Mouse (Mus musculus) layer of hippocampus, adult 11-12 months (tissue): ENCODE data around the gene Ripk3.

Experiments used
- DNase-seq: peaks from one replicate; pipeline ENCODE4 v3.0.0; 2022; ENCODE audit warnings: low spot score

The Ripk3 gene

DNA sequence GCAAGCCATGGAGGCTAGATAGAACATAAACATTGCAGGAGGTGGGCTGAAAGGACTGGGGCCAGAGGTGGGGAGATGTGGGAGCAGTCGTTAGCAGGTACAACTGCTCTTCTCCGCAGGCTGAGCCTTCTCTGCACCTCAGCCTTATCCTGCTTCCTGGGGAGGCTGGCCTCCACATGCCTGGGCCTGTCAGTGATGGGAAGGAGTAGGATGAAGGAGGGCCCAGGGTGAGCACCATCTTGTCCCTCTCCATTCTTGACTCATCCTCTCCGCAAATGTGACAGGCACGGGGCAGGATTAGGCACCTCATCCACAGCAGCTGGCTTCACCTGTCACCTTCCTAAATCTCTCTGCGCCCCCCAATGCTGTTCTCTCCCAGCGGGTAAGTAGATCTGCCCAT lies 27.5 kb downstream of the Ripk3 start, which contains the start of gene Ltb4r2:
Gene Ltb4r2 (plus strand): TSS at position 266 of the 400 bp plus-strand sequence.
- no peak for DNase-seq

DNA sequence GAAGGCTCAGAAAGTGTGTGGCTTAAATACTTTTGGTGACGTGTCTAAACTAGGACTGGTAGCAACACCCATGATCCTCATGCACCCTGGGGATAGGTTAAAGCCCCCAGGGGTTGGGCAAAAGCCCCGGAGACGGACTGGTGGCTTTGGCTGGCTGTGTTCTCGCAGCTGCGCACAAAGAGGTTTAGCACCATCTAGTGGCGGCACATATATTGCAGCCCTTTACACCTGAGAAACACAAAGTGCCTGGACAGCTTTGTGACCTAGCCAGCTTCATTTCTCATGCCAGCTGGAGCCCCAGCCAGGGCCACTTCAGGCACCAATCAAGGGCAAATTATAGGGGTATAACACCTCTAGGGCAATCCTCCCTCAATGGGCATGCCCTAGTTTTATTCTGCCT lies 28.5 kb downstream of the Ripk3 start:
- DNase-seq: peak; percentile 89

DNA sequence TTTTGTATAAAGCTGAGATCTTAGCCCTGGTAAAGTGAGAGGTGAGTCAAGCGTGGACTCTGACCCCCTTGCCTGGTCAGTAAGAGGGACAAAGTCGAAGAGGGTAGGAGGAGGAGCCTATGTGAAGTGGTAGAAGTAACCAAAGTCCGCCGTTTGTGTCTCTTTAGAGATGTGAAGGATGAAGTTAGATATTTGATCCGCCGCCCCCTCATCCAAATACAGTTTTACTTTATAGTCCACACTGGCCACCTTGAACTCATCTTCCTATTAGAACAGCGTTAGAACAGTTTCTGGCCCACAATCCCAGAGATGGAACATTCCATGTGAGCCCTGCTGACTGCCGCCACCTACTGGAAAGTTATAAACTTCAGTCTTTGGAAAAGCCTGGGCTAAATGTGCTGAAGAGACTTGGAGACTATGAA lies 30.3 kb downstream of the Ripk3 start, which contains the start of gene Cideb:
Gene Cideb (minus strand): TSS at position 96 of the 422 bp plus-strand sequence.
- peak; percentile 45 for DNase-seq

DNA sequence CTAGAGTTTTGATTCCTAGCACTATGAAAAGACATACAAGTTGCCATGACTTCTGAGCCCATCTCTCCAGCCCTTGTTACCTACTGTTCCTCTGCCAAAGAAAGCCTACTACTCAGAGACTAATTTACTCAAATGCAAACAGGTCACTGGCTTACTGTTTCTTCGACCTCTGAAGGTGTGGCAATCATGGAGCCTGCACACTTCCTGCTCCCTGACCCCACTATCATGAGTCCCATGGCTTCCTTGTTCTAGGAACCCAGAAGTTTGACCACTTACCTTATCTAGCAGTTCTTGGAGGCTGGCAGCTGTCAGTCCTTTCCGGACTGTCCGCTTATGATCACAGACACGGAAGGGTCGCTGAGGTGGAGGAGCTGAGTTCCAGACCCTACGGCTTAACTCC lies 31.1 kb downstream of the Ripk3 start:
- no peak for DNase-seq

DNA sequence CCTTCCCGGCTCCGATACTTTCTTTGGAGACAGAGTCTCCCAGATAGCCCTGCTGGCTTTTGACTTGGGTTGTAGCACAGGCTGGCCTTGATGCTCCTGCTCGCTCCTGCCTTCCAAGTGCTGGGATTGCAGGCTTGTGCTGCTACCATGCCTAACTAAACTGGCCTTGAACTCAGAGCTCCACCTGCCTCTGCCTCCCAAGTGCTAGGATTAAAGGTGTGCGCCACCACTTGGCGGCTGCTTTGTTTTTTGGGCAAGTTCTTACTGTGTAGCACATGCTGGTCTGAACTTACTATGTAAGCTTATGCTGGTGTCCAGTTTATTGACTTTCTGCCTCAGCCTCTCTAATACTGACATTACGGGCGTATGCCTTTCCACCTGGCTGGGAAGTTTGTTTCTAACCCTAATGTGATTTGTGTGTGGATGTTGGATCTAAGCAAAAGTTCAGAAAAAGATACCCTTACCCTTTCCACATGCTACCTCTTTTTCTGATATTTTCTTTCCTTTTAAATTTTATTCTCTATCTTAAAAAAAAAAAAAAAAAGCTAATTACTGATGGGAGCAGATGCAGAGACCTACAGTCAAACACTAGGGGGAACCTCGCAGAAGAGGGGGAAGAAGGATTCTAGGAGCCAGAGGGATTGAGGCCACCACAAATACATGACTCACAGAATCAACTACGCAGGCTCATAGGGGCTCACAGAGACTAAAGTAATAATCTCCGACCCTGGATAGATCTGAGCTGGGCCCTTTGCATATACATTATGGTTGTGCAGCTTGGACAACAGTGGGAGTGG lies 41.4 kb downstream of the Ripk3 start:
- DNase-seq: no peak

DNA sequence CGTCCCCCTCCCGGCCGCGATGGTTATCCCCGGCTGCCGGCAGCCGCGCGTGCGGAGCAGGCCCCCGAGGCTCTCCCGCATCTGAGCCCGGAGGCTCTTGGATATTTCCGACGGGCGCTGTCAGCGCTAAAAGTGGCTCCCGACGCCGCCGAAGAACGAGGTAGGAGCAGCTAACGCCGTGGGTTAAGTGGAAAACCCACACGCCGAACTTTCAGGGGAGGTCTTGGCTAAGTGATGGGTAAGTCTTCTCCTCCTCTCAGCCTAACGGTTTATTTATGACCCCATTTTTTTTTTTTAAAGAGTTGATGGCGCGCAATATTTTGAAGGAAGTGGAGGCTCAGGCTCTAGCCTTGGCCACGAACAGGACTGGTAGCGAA lies 42.8 kb downstream of the Ripk3 start:
- no peak for DNase-seq

DNA sequence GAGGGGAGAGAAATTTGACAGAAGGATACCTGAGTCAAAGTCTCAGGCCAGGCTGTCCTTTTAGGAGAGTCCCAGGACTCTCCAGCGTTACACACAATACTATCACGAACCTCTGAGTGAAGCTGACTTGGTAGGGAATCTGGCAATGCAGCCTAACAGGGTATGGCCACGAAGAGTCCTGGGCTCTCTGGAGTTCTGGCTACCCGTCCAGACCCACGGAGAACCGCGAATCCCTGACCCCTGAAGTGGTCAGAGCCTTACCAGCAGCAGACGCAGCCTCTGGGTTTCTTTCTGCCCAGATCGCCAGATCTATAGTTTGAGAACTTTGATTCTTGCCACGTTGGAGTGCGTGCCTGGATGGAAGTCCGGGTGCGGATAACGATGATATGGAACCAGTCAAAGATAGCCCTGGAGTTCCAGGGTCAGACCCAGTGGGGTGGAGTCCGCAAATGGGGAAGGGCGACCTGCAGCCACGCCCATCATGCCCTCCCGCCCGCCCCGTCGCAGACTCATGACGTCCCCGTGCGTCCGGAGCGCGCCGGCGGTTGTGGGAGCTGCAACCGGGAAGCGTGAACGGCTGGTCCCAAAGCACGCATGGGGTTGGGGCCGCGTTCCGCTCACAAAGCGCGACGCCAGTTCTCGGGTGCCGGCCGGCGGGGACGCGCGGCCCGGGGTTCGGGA lies 43.3 kb downstream of the Ripk3 start, which contains the start of the genes Dhrs1 and Nop9:
Gene Dhrs1 (minus strand): TSS at position 511 of the 681 bp plus-strand sequence.
Gene Nop9 (plus strand): TSS at position 514 of the 681 bp plus-strand sequence.
- DNase-seq: peak; percentile 83

DNA sequence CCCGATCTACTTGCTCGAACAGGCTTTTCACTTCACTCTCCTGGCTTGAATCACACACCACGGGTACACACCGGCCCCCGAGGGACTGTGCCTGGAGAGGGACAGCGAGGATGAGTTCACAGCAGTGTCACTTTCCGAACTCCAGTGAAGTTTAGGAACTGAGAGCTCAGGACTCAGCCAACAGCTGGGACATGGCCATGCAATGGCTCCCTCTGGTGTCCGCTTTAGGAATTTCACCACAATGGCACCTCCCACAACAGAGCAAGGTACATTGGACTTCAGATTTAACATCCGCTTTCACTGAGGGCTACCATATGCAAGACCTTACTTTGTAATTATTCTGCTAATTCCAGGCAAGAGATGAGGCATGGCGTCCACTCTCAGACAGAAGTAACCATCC lies 45.0 kb downstream of the Ripk3 start:
- DNase-seq: peak; percentile 89

DNA sequence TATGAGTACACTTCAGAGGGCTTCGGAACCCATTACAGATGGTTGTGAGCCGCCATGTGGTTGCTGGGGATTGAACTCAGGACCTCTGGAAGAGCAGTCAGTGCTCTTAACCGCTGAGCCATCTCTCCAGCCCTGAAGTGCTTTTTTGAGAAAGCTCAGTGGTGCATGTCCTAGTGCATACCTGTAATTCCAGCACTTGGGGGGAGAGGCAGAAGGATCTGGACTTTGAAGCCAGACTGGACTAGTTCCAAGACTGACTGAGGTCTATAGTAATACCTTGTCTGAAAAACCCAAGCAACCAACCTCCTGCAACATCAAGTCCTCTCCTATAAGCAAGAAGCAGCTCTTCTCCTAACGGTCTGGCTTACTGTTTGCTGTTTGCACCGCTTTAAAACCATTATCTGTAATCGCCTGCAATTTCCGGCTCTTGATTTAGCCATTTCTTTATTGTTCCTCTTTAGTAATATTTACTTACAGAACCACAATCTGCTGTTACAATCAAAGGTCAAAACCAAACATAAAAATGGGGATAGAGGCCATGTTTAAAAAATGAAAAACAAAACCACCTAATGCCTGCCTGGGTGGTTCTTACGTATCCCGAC lies 51.5 kb downstream of the Ripk3 start:
- DNase-seq: no peak

DNA sequence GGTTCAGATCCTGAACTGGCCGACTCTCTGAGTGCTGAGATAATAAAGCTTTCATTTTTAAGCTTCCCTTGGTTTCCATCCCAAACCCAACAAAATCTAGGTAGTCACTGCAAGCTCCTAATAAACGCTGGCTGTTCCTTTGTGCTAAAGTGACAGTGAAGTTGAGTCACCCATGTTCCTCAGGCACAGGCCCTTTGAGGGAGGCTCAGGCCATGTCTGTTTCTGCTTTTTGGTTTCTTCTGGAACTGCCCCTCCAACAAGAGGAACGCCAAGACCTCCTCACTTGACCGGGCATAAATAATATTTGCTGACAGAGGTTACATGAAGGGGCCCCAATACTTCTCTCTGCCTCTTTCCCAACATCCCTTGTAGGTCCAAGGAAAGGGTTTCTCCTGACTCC lies 52.9 kb downstream of the Ripk3 start:
- no peak for DNase-seq

DNA sequence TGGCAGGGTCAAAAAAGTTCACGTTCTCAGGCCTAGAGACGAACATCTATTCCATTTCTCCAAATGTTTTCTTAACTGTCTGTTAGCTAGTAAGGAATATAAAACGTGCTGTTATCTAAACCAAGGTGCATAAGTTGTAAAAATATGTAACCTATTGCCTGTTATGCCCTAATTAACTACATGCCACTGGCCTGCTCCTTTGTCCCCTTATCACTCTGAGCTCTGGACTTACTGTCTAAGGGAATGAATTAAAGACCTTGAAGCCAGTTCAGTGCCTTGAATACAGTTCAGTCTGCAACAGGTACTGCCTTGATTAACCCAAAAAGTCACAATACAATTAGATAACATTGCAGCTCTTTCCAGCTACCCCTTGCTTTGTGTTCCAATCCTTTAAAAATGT lies 53.3 kb downstream of the Ripk3 start:
- no peak for DNase-seq
